Mouse (Mus musculus) hindbrain, embryonic 12.5 days (tissue): ENCODE results near the gene Als2. TPM values are rescaled to one million over a fixed set of nuclear protein-coding genes. Genes with fewer than 3 reads are reported as not detected.

Experiments
- ATAC-seq: fragments of 200-750 bp; cut with Nextera tagmentation; 2 replicates; pipeline ENCODE4 v1.8.0; 2017; ENCODE audit warnings: moderate TSS enrichment; ENCODE audit not compliant: low FRiP score
- H3K27ac ChIP-seq: fragments of 300-500 bp; sonication (generic); 2 replicates; pipeline ENCODE4 v1.5.1; 2016; ENCODE audit warnings: mild to moderate bottlenecking
- H3K27me3 ChIP-seq: fragments of 300-500 bp; sonication (generic); 2 replicates; pipeline ENCODE4 v1.6.1; 2016; ENCODE audit warnings: mild to moderate bottlenecking
- H3K36me3 ChIP-seq: fragments of 300-500 bp; sonication (generic); 2 replicates; pipeline ENCODE4 v1.6.1; 2016; ENCODE audit warnings: mild to moderate bottlenecking
- H3K4me1 ChIP-seq: fragments of 300-500 bp; sonication (generic); 2 replicates; pipeline ENCODE4 v1.6.1; 2016
- H3K4me2 ChIP-seq: fragments of 300-500 bp; sonication (generic); replicated peaks from 2 replicates; pipeline ENCODE4 v1.6.1; 2016; ENCODE audit warnings: mild to moderate bottlenecking
- H3K4me3 ChIP-seq: fragments of 300-500 bp; sonication (generic); 2 replicates; pipeline ENCODE4 v1.5.1; 2016; ENCODE audit warnings: mild to moderate bottlenecking
- H3K9ac ChIP-seq: fragments of 300-500 bp; sonication (generic); 2 replicates; pipeline ENCODE4 v1.6.1; 2016; ENCODE audit warnings: mild to moderate bottlenecking, moderate library complexity
- H3K9me3 ChIP-seq: fragments of 300-500 bp; sonication (generic); replicated peaks from 2 replicates; pipeline ENCODE4 v1.6.1; 2016; ENCODE audit warnings: mild to moderate bottlenecking
- WGBS: fragments of 180-500 bp; shearing (Covaris S2); methylation state at CpG from one replicate; pipeline ENCODE4 v1.1.7; 2016; 5-methylcytosine and 5-hydroxymethylcytosine counted together
- polyA plus RNA-seq: library from polyadenylated mRNA; unstranded; fragments of >200 nt; fragmentation: Nextera tagmentation; extraction: Ambion mirVana; gene quantifications from 2 replicates; pipeline ENCODE4 v1.2.1, GENCODE M21; 2016

Als2 gene
- 24.6 and 24.9 TPM in 2 replicates for polyA plus RNA-seq

- Histone ChIP-seq H3K27me3 (no peaks in the 10 kb centered on the region; the same call in 1 of the 2 replicates), H3K27ac (peak within 1 kb of the TSS; percentile 66), H3K9ac (peak within 1 kb of the TSS; percentile 77), H3K4me1 (peaks cover 9% of the 10 kb centered on the region), H3K4me3 (peak within 1 kb of the TSS; percentile 78), H3K9me3 (0 out of 2 replicates have a peak, but pooled peaks cover 9% of the 10 kb centered on the region), H3K36me3 (no peaks in the 10 kb centered on the region), H3K4me2 (peak within 1 kb of the TSS; percentile 67)
- WGBS: under 1% methylated on average over 58 of the region's 58 CpGs
- peak; percentile 99 for ATAC-seq
These were observed at the start of gene Als2 for GRCm38 (mm10) chr1:59236856-59237441. Als2 (minus strand) TSS chr1:59237231.

GRCm38 (mm10) chr1:59286316-59286850, 49.4 kb upstream of the Als2 start:
- Histone ChIP-seq H3K27me3 (no peaks in the 10 kb centered on the region), H3K4me2 (no peak overlapping the region), H3K4me1 (peaks cover 4% of the 10 kb centered on the region; the same call in 1 of the 2 replicates), H3K27ac (no peak overlapping the region), H3K9ac (no peak overlapping the region), H3K36me3 (no peaks in the 10 kb centered on the region), H3K9me3 (no peaks in the 10 kb centered on the region), H3K4me3 (no peak overlapping the region)
- 80% methylated on average over 13 of the region's 13 CpGs for WGBS
- ATAC-seq: no peak

GRCm38 (mm10) chr1:59285880-59286279, 48.8 kb upstream of the Als2 start:
- Histone ChIP-seq H3K27me3 (no peaks in the 10 kb centered on the region), H3K9ac (no peak overlapping the region), H3K9me3 (no peaks in the 10 kb centered on the region), H3K4me3 (no peak overlapping the region), H3K36me3 (no peaks in the 10 kb centered on the region), H3K4me1 (peaks cover 4% of the 10 kb centered on the region; the same call in 1 of the 2 replicates), H3K27ac (no peak overlapping the region), H3K4me2 (no peak overlapping the region)
- no peak for ATAC-seq
- 85% methylated on average over 5 of the region's 5 CpGs for WGBS

- Histone ChIP-seq H3K9me3 (no peaks in the 10 kb centered on the region), H3K36me3 (no peaks in the 10 kb centered on the region), H3K27ac (no peak overlapping the region), H3K4me3 (no peak overlapping the region), H3K4me2 (no peak overlapping the region), H3K9ac (no peak overlapping the region), H3K4me1 (peaks cover 18% of the 10 kb centered on the region; the same call in 1 of the 2 replicates), H3K27me3 (no peaks in the 10 kb centered on the region)
- 0 out of 2 replicates have a peak, but pooled peaks have one; percentile 50 for ATAC-seq
- WGBS: 42% methylated on average over 3 of the region's 3 CpGs
These were observed 35.2 kb upstream of the Als2 start for GRCm38 (mm10) chr1:59272189-59272588.

- Histone ChIP-seq H3K4me2 (no peak overlapping the region; the same call in 1 of the 2 replicates), H3K9ac (no peak overlapping the region), H3K4me3 (no peak overlapping the region), H3K9me3 (no peaks in the 10 kb centered on the region), H3K27me3 (no peaks in the 10 kb centered on the region), H3K4me1 (peaks cover 18% of the 10 kb centered on the region; the same call in 1 of the 2 replicates), H3K27ac (peak overlapping the region; percentile 40), H3K36me3 (no peaks in the 10 kb centered on the region)
- WGBS: 48% methylated on average over 20 of the region's 20 CpGs
- no peak for ATAC-seq
These were observed 33.1 kb upstream of the Als2 start for GRCm38 (mm10) chr1:59269951-59270689.

- H3K4me2 ChIP-seq: no peak overlapping the region
- H3K4me1 ChIP-seq: peaks cover 18% of the 10 kb centered on the region; the same call in 1 of the 2 replicates
- H3K4me3 ChIP-seq: no peak overlapping the region
- no peak for ATAC-seq
- H3K27me3 ChIP-seq: no peaks in the 10 kb centered on the region
- 79% methylated on average over 6 of the region's 6 CpGs for WGBS
- no peak overlapping the region for H3K9ac ChIP-seq
- no peaks in the 10 kb centered on the region for H3K9me3 ChIP-seq
- peak overlapping the region; percentile 40; the same call in 1 of the 2 replicates for H3K27ac ChIP-seq
- H3K36me3 ChIP-seq: no peaks in the 10 kb centered on the region
These were observed 32.4 kb upstream of the Als2 start for GRCm38 (mm10) chr1:59269466-59269865.

- no peaks in the 10 kb centered on the region for H3K36me3 ChIP-seq
- H3K4me2 ChIP-seq: no peak overlapping the region
- H3K4me3 ChIP-seq: no peak overlapping the region
- H3K4me1 ChIP-seq: peaks cover 18% of the 10 kb centered on the region; the same call in 1 of the 2 replicates
- no peak overlapping the region for H3K9ac ChIP-seq
- no peak overlapping the region for H3K27ac ChIP-seq
- ATAC-seq: no peak
- no peaks in the 10 kb centered on the region for H3K9me3 ChIP-seq
- 60% methylated on average over 8 of the region's 8 CpGs for WGBS
- no peaks in the 10 kb centered on the region for H3K27me3 ChIP-seq
These were observed 31.9 kb upstream of the Als2 start for GRCm38 (mm10) chr1:59268931-59269330.

GRCm38 (mm10) chr1:59257736-59258135, 20.7 kb upstream of the Als2 start:
- Histone ChIP-seq H3K36me3 (no peaks in the 10 kb centered on the region), H3K27me3 (no peaks in the 10 kb centered on the region), H3K4me3 (no peak overlapping the region), H3K4me2 (no peak overlapping the region), H3K27ac (no peak overlapping the region), H3K9me3 (no peaks in the 10 kb centered on the region), H3K9ac (0 out of 2 replicates have a peak overlapping the region, but pooled peaks have one; percentile 18), H3K4me1 (peaks cover 25% of the 10 kb centered on the region)
- WGBS: 4% methylated on average over 3 of the region's 3 CpGs
- no peak; the same call in 1 of the 2 replicates for ATAC-seq

GRCm38 (mm10) chr1:59256751-59257231, 19.8 kb upstream of the Als2 start, which contains the start of gene Cdk15:
Cdk15 (plus strand) TSS chr1:59256906.
- ATAC-seq: peak; percentile 35; the same call in 1 of the 2 replicates
- Histone ChIP-seq H3K36me3 (no peaks in the 10 kb centered on the region), H3K9ac (no peak within 1 kb of the TSS), H3K27me3 (no peaks in the 10 kb centered on the region), H3K9me3 (no peaks in the 10 kb centered on the region), H3K4me3 (no peak within 1 kb of the TSS), H3K4me2 (peak within 1 kb of the TSS; percentile 28), H3K4me1 (peaks cover 25% of the 10 kb centered on the region), H3K27ac (no peak within 1 kb of the TSS)
- WGBS: 16% methylated on average over 13 of the region's 13 CpGs

- Histone ChIP-seq H3K27ac (no peak overlapping the region), H3K4me2 (peak overlapping the region; percentile 54), H3K36me3 (no peaks in the 10 kb centered on the region), H3K27me3 (no peaks in the 10 kb centered on the region), H3K9me3 (no peaks in the 10 kb centered on the region), H3K4me3 (peak overlapping the region; percentile 26), H3K9ac (peak overlapping the region; percentile 27; the same call in 1 of the 2 replicates), H3K4me1 (peaks cover 25% of the 10 kb centered on the region)
- 2% methylated on average over 15 of the region's 18 CpGs for WGBS
- ATAC-seq: peak; percentile 32
These were observed 16.4 kb upstream of the Als2 start for GRCm38 (mm10) chr1:59253301-59253909.

- Histone ChIP-seq H3K36me3 (no peaks in the 10 kb centered on the region), H3K9ac (no peak overlapping the region), H3K4me1 (peaks cover 22% of the 10 kb centered on the region), H3K4me3 (no peak overlapping the region), H3K9me3 (no peaks in the 10 kb centered on the region), H3K4me2 (peak overlapping the region; percentile 54), H3K27me3 (no peaks in the 10 kb centered on the region), H3K27ac (no peak overlapping the region)
- WGBS: 9% methylated on average over 4 of the region's 7 CpGs
- ATAC-seq: no peak
These were observed 15.7 kb upstream of the Als2 start for GRCm38 (mm10) chr1:59252762-59253161.

- Histone ChIP-seq H3K27ac (no peak overlapping the region), H3K4me1 (no peaks in the 10 kb centered on the region), H3K36me3 (no peaks in the 10 kb centered on the region), H3K9me3 (no peaks in the 10 kb centered on the region), H3K4me2 (no peak overlapping the region), H3K9ac (no peak overlapping the region), H3K4me3 (no peak overlapping the region), H3K27me3 (no peaks in the 10 kb centered on the region)
- WGBS: 5% methylated on average over 9 of the region's 9 CpGs
- peak; percentile 54 for ATAC-seq
These were observed 10.6 kb upstream of the Als2 start for GRCm38 (mm10) chr1:59247602-59248001.
